Mouse (Mus musculus) stomach, postnatal 0 days (tissue): ENCODE data around the gene Camk2g. TPM values are rescaled to one million over a fixed set of nuclear protein-coding genes. Genes with fewer than 3 reads are reported as not detected.
A peak's percentile ranks its signal among the peaks of the same experiment; 100 is the strongest.

Source experiments
- ATAC-seq: fragments of 200-750 bp; cut with Nextera tagmentation; 2 replicates; pipeline ENCODE4 v1.8.0; 2017; ENCODE audit not compliant: low FRiP score, low TSS enrichment
- DNase-seq: peaks from one replicate; pipeline ENCODE4 v3.0.0-alpha.2; 2016; ENCODE audit warnings: low spot score
- H3K27ac ChIP-seq: fragments of 300-500 bp; sonication (generic); replicated peaks from 2 replicates; pipeline ENCODE4 v1.5.1; 2014; ENCODE audit warnings: mild to moderate bottlenecking, control low read depth
- H3K27me3 ChIP-seq: fragments of 300-500 bp; sonication (generic); 2 replicates; pipeline ENCODE4 v1.6.1; 2014; ENCODE audit warnings: low read length; ENCODE audit not compliant: control insufficient read depth, insufficient read depth
- H3K36me3 ChIP-seq: fragments of 300-500 bp; sonication (generic); 2 replicates; pipeline ENCODE4 v1.6.1; 2014; ENCODE audit warnings: low read length, mixed read lengths; ENCODE audit not compliant: control insufficient read depth, insufficient read depth
- H3K4me1 ChIP-seq: fragments of 300-500 bp; sonication (generic); replicated peaks from 2 replicates; pipeline ENCODE4 v1.6.1; 2014; ENCODE audit warnings: antibody characterized with exemption; ENCODE audit not compliant: control insufficient read depth, insufficient read depth
- H3K4me2 ChIP-seq: fragments of 300-500 bp; sonication (generic); replicated peaks from 2 replicates; pipeline ENCODE4 v1.6.1; 2014; ENCODE audit warnings: low read depth, mild to moderate bottlenecking, control low read depth, moderate library complexity
- H3K4me3 ChIP-seq: fragments of 300-500 bp; sonication (generic); 2 replicates; pipeline ENCODE4 v1.5.1; 2014; ENCODE audit warnings: low read depth, low read length, control low read depth
- H3K9ac ChIP-seq: fragments of 300-500 bp; sonication (generic); 2 replicates; pipeline ENCODE4 v1.6.1; 2014; ENCODE audit warnings: mild to moderate bottlenecking, low read length, control low read depth, mixed read lengths
- H3K9me3 ChIP-seq: fragments of 300-500 bp; sonication (generic); 2 replicates; pipeline ENCODE4 v1.6.1; 2016; ENCODE audit warnings: low read length; ENCODE audit not compliant: control insufficient read depth
- CTCF ChIP-seq: IDR thresholded peaks from 2 replicates; pipeline ENCODE4 v1.5.1; 2016; ENCODE audit warnings: antibody characterized with exemption, low read depth, mild to moderate bottlenecking, moderate library complexity
- EP300 ChIP-seq: optimal IDR thresholded peaks from 2 replicates; pipeline ENCODE3; 2016; ENCODE audit warnings: antibody characterized with exemption
- WGBS: fragments of 180-500 bp; shearing (Covaris S2); extraction: QIAGEN DNeasy Blood & Tissue Kit; methylation state at CpG from one replicate; pipeline ENCODE4 v1.1.7; 2014; 5-methylcytosine and 5-hydroxymethylcytosine counted together
- polyA plus RNA-seq: library from polyadenylated mRNA; unstranded; fragments of >200 nt; fragmentation: Nextera tagmentation; extraction: Ambion mirVana; gene quantifications from 2 replicates; pipeline ENCODE4 v1.2.1, GENCODE M21; 2015

Camk2g gene
- polyA plus RNA-seq, 1 experiment from 2014 or later: 38.6 TPM

DNA sequence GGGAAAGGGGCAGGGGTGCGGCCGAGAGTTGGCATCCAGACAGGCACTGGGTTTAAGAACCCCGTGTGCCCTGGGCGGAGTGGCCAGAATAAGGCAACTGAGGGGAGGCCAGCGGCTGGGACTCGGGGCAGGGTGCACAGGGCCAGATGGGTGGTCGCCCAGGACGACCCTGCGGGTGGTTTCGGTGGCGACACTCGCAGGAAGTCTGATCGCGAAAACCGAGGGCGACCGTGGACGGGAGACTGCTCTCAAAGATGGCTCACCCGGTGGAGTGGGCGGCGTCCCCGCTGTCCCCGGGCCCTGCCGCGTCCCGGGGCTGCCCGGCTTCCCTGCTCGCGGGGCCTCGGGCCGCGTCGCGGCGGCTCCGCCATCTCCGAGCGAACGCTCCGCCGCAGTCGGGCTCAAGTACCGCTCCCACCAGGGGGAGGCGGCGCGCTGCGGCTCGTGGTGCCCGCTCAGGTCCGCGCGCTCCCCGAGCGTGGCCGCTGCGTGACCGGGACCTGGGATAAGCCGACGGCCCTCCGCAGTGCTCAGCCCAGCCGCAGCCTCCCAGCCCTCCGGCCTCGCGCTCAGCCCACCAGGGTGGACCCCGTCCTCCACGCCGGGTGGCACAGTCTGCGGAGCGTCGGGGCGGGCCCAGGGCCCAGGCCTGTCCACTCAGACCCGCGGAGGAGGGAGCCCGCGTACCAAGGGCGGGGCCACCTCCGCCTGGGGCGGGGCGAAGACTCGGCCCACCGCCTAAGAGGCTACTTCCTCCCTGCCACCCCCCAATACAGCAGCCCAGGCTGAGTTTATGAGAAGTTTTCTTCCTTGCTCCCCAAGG, 59.7 kb downstream of the Camk2g start, which contains the start of gene Ndst2:
Gene Ndst2, minus strand, starts transcription at position 611 of the 823 bp plus-strand sequence.
- H3K36me3 ChIP-seq: peaks cover 9% of the 10 kb centered on the region
- TF ChIP-seq CTCF (peak; percentile 36; the same call in 1 of the 2 replicates), EP300 (no peak)
- H3K27me3 ChIP-seq: no peaks in the 10 kb centered on the region
- H3K9me3 ChIP-seq: no peaks in the 10 kb centered on the region
- peak within 1 kb of the TSS; percentile 96 for H3K4me2 ChIP-seq
- DNase-seq (peak; percentile 93), ATAC-seq (peak; percentile 97)
- peak within 1 kb of the TSS; percentile 89 for H3K4me3 ChIP-seq
- peak within 1 kb of the TSS; percentile 96 for H3K9ac ChIP-seq
- peaks cover 3% of the 10 kb centered on the region; the same call in 1 of the 2 replicates for H3K4me1 ChIP-seq
- WGBS: under 1% methylated on average over 57 of the region's 81 CpGs
- H3K27ac ChIP-seq: peak within 1 kb of the TSS; percentile 94

DNA sequence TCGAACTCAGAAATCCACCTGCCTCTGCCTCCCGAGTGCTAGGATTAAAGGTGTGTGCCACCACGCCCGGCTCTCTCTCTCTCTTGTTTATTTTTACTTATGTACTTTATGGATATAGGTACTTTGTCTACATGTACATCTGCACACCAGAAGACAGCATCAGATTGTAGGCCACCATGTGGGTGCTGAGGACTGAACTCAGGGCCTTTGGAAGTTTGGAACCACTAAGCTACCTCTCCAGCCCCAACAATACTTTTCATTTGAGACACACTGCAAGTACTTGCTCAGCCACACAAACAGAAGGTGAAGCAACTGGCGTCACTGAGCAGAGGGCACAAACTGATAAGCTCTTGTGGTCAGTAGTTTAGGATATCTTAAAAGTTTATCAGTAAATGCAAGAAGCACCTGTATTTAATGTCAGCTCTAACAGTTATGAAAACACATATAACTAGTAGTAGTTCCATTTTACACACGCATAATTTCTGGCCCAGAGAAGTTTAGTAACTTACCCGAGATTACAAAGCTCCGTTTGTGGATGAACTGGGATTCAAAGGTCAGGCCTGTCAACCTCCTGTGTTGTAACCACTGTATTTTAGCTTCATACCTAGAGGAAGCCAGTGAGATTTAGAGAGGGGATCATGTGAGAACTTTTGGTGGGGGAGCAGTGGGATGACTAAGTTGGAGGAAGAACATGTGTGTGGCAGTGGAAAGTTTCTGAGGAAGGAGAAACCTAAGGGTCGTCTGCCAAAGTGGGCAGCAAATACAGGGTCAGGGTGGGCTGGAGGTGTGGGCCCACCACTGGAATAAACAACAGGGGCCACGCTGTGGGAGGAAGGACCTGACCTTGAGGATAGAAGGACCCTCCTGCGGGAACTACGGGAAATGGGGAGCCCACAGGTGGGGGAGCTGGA, 60.6 kb downstream of the Camk2g start:
- ATAC-seq: no peak
- peaks cover 17% of the 10 kb centered on the region for H3K36me3 ChIP-seq

DNA sequence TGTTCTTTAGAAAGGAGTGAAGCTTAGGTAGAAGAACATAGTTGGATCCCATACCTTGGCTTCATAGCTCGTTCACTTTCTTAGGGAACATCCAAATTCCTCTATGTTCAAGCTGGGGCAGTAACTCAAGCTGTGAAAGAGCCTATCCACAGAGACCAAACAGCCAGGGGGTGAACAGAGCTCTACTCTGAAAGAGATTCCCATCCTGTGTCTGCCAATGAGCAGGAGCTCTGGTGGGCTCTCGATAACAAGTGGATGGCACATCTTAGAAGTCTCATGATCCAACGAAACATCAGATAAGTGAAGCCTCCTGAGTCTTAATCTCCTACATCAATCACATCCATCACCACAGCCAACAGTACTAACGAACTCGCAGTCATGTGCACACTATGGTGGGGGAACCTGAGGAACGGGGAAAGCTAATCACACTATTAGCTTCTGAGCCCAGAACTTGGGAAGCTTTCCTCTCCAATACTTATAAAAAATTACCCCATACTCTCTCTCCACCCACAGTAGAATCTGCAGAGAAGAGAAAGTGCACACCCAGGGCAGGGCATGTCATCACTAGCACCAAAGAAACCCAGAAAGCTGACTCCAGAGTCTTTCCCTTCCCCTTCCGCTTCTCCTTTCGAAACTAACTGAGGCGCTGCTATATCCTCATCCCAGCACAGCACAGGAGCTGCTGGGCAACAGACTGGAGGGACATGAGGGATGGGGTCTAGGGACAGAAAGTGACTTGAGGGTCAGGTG, 62.9 kb downstream of the Camk2g start:
- peaks cover 25% of the 10 kb centered on the region for H3K36me3 ChIP-seq
- no peak overlapping the region for H3K9ac ChIP-seq
- WGBS: 68% methylated on average over 9 of the region's 9 CpGs
- H3K4me2 ChIP-seq: no peak overlapping the region
- no peak overlapping the region for H3K4me3 ChIP-seq
- DNase-seq: no peak
- H3K27me3 ChIP-seq: no peaks in the 10 kb centered on the region
- 0 out of 2 replicates have a peak, but pooled peaks cover 3% of the 10 kb centered on the region for H3K4me1 ChIP-seq
- no peak overlapping the region for H3K27ac ChIP-seq
- no peaks in the 10 kb centered on the region for H3K9me3 ChIP-seq
- no peak for TF ChIP-seq CTCF
- TF ChIP-seq EP300: no peak
- no peak for ATAC-seq

More for the DNA sequence above, 60.6 kb downstream of the Camk2g start:
- no peak for TF ChIP-seq CTCF
- H3K27ac ChIP-seq: peak overlapping the region; percentile 94
- H3K9ac ChIP-seq: peak overlapping the region; percentile 96
- peak overlapping the region; percentile 96 for H3K4me2 ChIP-seq
- no peak for DNase-seq
- no peaks in the 10 kb centered on the region for H3K27me3 ChIP-seq
- 32% methylated on average over 12 of the region's 12 CpGs for WGBS
- peaks cover 3% of the 10 kb centered on the region; the same call in 1 of the 2 replicates for H3K4me1 ChIP-seq
- peak overlapping the region; percentile 89 for H3K4me3 ChIP-seq
- no peaks in the 10 kb centered on the region for H3K9me3 ChIP-seq

DNA sequence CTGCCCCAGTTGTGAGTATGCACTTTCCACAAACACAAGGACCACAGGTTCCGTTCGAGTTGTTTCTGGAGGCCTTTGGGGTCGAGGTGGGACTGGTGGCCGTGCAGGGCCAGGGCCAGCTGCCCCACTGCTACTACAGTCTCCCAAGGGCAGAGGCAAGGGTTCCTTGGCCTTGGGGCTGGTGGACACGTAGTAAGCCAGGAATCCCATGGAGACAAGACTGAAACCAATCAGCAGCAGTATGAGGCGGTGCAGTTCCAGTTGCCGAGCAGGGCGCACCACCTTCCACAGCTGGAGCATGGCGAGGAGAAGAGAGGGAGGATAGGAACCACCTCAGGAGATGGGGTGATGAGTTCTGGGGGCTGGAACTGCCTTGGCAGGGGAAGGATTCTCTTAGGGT, 64.0 kb downstream of the Camk2g start:
- Histone ChIP-seq H3K27ac (no peak overlapping the region), H3K9me3 (no peaks in the 10 kb centered on the region), H3K9ac (no peak overlapping the region), H3K4me1 (no peaks in the 10 kb centered on the region), H3K27me3 (no peaks in the 10 kb centered on the region), H3K36me3 (peaks cover 35% of the 10 kb centered on the region), H3K4me2 (no peak overlapping the region), H3K4me3 (no peak overlapping the region)
- ATAC-seq: no peak
- DNase-seq: no peak
- TF ChIP-seq CTCF: no peak
- no peak for TF ChIP-seq EP300
- WGBS: 92% methylated on average over 9 of the region's 9 CpGs

DNA sequence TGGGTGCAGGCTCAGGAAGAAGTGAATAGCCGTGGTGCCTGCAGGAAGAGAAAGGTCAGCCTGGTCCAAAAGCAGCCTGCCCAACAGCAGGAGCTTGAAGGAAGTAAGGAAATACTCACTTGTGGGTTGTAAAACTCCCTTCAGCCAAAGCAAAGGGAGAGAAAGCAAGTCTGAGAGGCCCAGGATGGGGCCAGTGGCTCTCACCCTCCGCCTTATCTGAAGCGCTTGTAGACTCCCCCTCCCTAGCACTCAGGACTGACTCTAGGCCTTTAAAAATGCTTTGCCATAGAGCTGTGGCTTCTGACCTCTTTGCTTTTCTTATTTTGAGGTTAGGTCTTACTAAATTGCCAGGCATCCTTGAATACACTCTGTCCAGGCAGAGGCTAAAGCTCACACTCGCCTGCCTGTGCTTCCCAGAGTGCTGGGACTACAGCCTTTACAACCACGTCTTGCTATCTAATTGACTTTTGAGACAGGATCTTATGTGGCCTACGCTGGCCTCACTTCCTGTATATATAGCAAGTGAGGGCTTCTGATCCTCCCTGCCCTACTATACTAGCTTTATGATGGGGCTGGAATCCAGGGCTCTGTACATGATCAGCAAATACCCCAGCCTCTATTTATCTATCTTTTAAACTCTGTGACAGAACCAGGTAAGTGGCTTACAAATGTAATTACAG, 68.1 kb downstream of the Camk2g start:
- DNase-seq (no peak), ATAC-seq (no peak)
- H3K27ac ChIP-seq: no peak overlapping the region; the same call in 1 of the 2 replicates

More for the DNA sequence above, 68.1 kb downstream of the Camk2g start:
- no peak overlapping the region for H3K4me3 ChIP-seq
- no peaks in the 10 kb centered on the region for H3K9me3 ChIP-seq
- H3K27me3 ChIP-seq: no peaks in the 10 kb centered on the region
- H3K4me2 ChIP-seq: no peak overlapping the region
- H3K36me3 ChIP-seq: peaks cover 64% of the 10 kb centered on the region
- TF ChIP-seq CTCF (no peak), EP300 (no peak)
- H3K4me1 ChIP-seq: no peaks in the 10 kb centered on the region
- 70% methylated on average over 6 of the region's 6 CpGs for WGBS
- no peak overlapping the region for H3K9ac ChIP-seq
